Mouse (Mus musculus) spleen, adult 2 months (tissue): Measurements from ENCODE around the gene Carhsp1.

Experiments
- CTCF ChIP-seq: fragments of 200-500 bp; IDR thresholded peaks from 2 replicates; pipeline ENCODE4 v1.5.1; 2011; ENCODE audit warnings: mild to moderate bottlenecking, inconsistent platforms; ENCODE audit not compliant: insufficient read depth, insufficient read length, insufficient replicate concordance; ENCODE audit errors: extremely low read depth
- POLR2A ChIP-seq: fragments of 200-500 bp; IDR thresholded peaks from 2 replicates; pipeline ENCODE4 v1.6.1; 2011; ENCODE audit warnings: low read depth, low read length, inconsistent platforms

GRCm38 (mm10) chr16:8676228-8676627 lies 4.3 kb upstream of the Carhsp1 start:
- TF ChIP-seq POLR2A: no peak
- no peak for TF ChIP-seq CTCF
